Comparison of ENCODE assay signal across 24 mouse cellular contexts in genomic region chr9:29262836-29263235, GRCm38 (mm10).
DNase-seq lines count a peak whose midpoint lies in the region; TF ChIP-seq lines count a peak whose summit lies in the region.
"Had no signal": no experiment of that assay in that cellular context is flagged by ENCODE, and none has a peak within 500 bp of the region (broad histone marks: within the 10 kb centered on the region; RNA-seq: fewer than 3 reads in every experiment).

No protein-coding gene starts in this region.

- no peak for TF ChIP-seq EP300 in heart, adult 2 months (IDR thresholded peaks at IDR 0.05; ENCODE audit: insufficient read depth, low read depth, low read length)

- no peak overlapping the region for H3K4me3 ChIP-seq in heart, adult 2 months
- H3K4me3 ChIP-seq: embryonic facial prominence, embryonic 12.5 days; embryonic facial prominence, embryonic 15.5 days; gastrocnemius, adult 2 months; heart, embryonic 10.5 days; heart, embryonic 13.5 days; hindbrain, embryonic 15.5 days; intestine, embryonic 15.5 days had no signal

- intact Hi-C loops in heart, adult 2 months (cut with DNase I) = no loop called here

- no peak overlapping the region for H3K27ac ChIP-seq in heart, adult 2 months
- H3K27ac ChIP-seq: embryonic facial prominence, embryonic 12.5 days; embryonic facial prominence, embryonic 15.5 days; gastrocnemius, adult 2 months; heart, embryonic 10.5 days; heart, embryonic 13.5 days; hindbrain, embryonic 15.5 days; intestine, embryonic 15.5 days had no signal

- no peaks in the 10 kb centered on the region for H3K36me3 ChIP-seq in heart, adult 2 months (ENCODE audit: control insufficient read depth, insufficient read depth, low read length)
- H3K36me3 ChIP-seq: embryonic facial prominence, embryonic 12.5 days; embryonic facial prominence, embryonic 15.5 days; heart, embryonic 10.5 days; heart, embryonic 13.5 days; hindbrain, embryonic 15.5 days; intestine, embryonic 15.5 days had no signal

- WGBS in heart, adult 2 months = 34% methylated on average over 3 of the region's 3 CpGs

- H3K79me2 ChIP-seq in heart, adult 2 months (replicated peaks; ENCODE audit: control insufficient read depth, insufficient read depth, low read length) = no peaks in the 10 kb centered on the region

- no peak for TF ChIP-seq CTCF in heart, adult 2 months (IDR thresholded peaks at IDR 0.05)

- TF ChIP-seq POLR2A in heart, adult 2 months (IDR thresholded peaks at IDR 0.05; ENCODE audit: insufficient read depth, low read depth, low read length) = no peak

- no peaks in the 10 kb centered on the region for H3K27me3 ChIP-seq in heart, adult 2 months (ENCODE audit: control insufficient read depth, insufficient read depth, low read length)
- H3K27me3 ChIP-seq: embryonic facial prominence, embryonic 12.5 days; embryonic facial prominence, embryonic 15.5 days; heart, embryonic 13.5 days; hindbrain, embryonic 15.5 days; intestine, embryonic 15.5 days; Patski had no signal

- no peak overlapping the region for H3K9ac ChIP-seq in heart, adult 2 months (ENCODE audit: low read depth, low read length)
- H3K9ac ChIP-seq: embryonic facial prominence, embryonic 12.5 days; embryonic facial prominence, embryonic 15.5 days; forebrain, postnatal 0 days; heart, embryonic 13.5 days; hindbrain, embryonic 15.5 days; intestine, embryonic 15.5 days had no signal

- DNase-seq in cerebellum, adult 9-10 months = peak; percentile 56
- DNase-seq in cerebellum, postnatal 4 days (ENCODE audit: low spot score in 2 of 2) = no peak
- peak; percentile 24 for DNase-seq in heart, adult 11 months
- no peak for DNase-seq in heart, adult 2 months
- DNase-seq in retina, postnatal 1 day = peak; percentile 51
- DNase-seq in retina, embryonic 14.5 days (ENCODE audit: low spot score) = no peak
- DNase-seq in thymus, postnatal 25 days = no peak
- DNase-seq: adrenal gland, postnatal 10 days; adrenal gland, postnatal 36 days; cerebellum, adult 11 months; cerebellum, adult 2 months; forebrain, postnatal 0 days; gastrocnemius, adult 2 months; gastrocnemius, postnatal 14 days; heart, adult 18-20 months; heart, postnatal 14 days; heart, postnatal 4 days had no signal

- H3K4me1 ChIP-seq in heart, adult 2 months (ENCODE audit: control insufficient read depth, insufficient read depth, low read length) = no peaks in the 10 kb centered on the region
- H3K4me1 ChIP-seq: embryonic facial prominence, embryonic 12.5 days; embryonic facial prominence, embryonic 15.5 days; intestine, embryonic 15.5 days had no signal

Comparison
In these comparisons a context has a peak if more than half of its experiments do, and no peak if none do; other contexts are left out.
1. DNase-seq: peak in cerebellum, adult 9-10 months (single experiment), heart, adult 11 months (single experiment) and retina, postnatal 1 day (single experiment); none in cerebellum, postnatal 4 days (0 of 2), heart, adult 2 months (0 of 2), retina, embryonic 14.5 days (single experiment) and thymus, postnatal 25 days (single experiment).